8 mouse cellular contexts compared by ENCODE assay signal in genomic region chr5:143548922-143549321, GRCm38 (mm10). TPM values are rescaled to one million over a fixed set of nuclear protein-coding genes. Genes with fewer than 3 reads are reported as not detected.
A peak's percentile ranks its signal among the peaks of the same experiment; 100 is the strongest.
DNase-seq lines count a peak whose midpoint lies in the region; ATAC-seq and TF ChIP-seq lines count a peak whose summit lies in the region.
"Not testable (repeated sequence)": the region's sequence is repeated elsewhere in the genome, so short reads cannot be mapped to it uniquely, and the experiment has no call there.

No protein-coding gene starts in this region.

- TF ChIP-seq POLR2A in lung, adult 2 months (IDR thresholded peaks at IDR 0.05; ENCODE audit: borderline replicate concordance, extremely low read depth, low read depth, low read length) = not testable (repeated sequence)

- H3K9ac ChIP-seq in forebrain, embryonic 12.5 days = peak overlapping the region; percentile 87
- peak overlapping the region; percentile 89 for H3K9ac ChIP-seq in hindbrain, embryonic 12.5 days
- H3K9ac ChIP-seq in stomach, embryonic 16.5 days (ENCODE audit: low read length) = peak overlapping the region; percentile 84

- H3K4me1 ChIP-seq in forebrain, embryonic 12.5 days = peaks cover 22% of the 10 kb centered on the region
- H3K4me1 ChIP-seq in hindbrain, embryonic 12.5 days = peaks cover 27% of the 10 kb centered on the region
- H3K4me1 ChIP-seq in lung, adult 2 months (ENCODE audit: control insufficient read depth, insufficient read depth, low read length) = not testable (repeated sequence)
- H3K4me1 ChIP-seq in stomach, embryonic 16.5 days (ENCODE audit: control insufficient read depth, insufficient read depth, low read length) = peaks cover 11% of the 10 kb centered on the region

- H3K4me3 ChIP-seq in forebrain, embryonic 12.5 days (replicated peaks) = peak overlapping the region; percentile 75
- H3K4me3 ChIP-seq in hindbrain, embryonic 12.5 days = peak overlapping the region; percentile 81
- H3K4me3 ChIP-seq in layer of hippocampus, adult 2 months = peak overlapping the region; percentile 91
- H3K4me3 ChIP-seq in lung, adult 2 months (replicated peaks; ENCODE audit: extremely low read depth, low read depth, low read length) = peak overlapping the region; percentile 58
- peak overlapping the region; percentile 68 for H3K4me3 ChIP-seq in stomach, embryonic 16.5 days (replicated peaks; ENCODE audit: low read length)

- not testable (repeated sequence) for H3K27me3 ChIP-seq in forebrain, embryonic 12.5 days; hindbrain, embryonic 12.5 days; stomach, embryonic 16.5 days (ENCODE audit: control insufficient read depth, insufficient read depth, low read length)

- peak; percentile 47 for ATAC-seq in forebrain, embryonic 12.5 days (ENCODE audit: low FRiP score)
- ATAC-seq in hindbrain, embryonic 12.5 days (ENCODE audit: low FRiP score) = peak; percentile 66
- 0 out of 2 replicates have a peak, but pooled peaks have one; percentile 19 for ATAC-seq in stomach, embryonic 16.5 days (ENCODE audit: insufficient read depth, low FRiP score)

- 0% methylated on average over 15 of the region's 28 CpGs for WGBS in forebrain, embryonic 12.5 days
- WGBS in hindbrain, embryonic 12.5 days = under 1% methylated on average over 28 of the region's 28 CpGs
- under 1% methylated on average over 23 of the region's 28 CpGs for WGBS in lung, adult 2 months
- WGBS in stomach, embryonic 16.5 days = under 1% methylated on average over 26 of the region's 28 CpGs

- not testable (repeated sequence) for H3K36me3 ChIP-seq in forebrain, embryonic 12.5 days (replicated peaks); hindbrain, embryonic 12.5 days; stomach, embryonic 16.5 days (ENCODE audit: control insufficient read depth, insufficient read depth, low read length)

- H3K9me3 ChIP-seq in forebrain, embryonic 12.5 days; hindbrain, embryonic 12.5 days (replicated peaks); stomach, embryonic 16.5 days (replicated peaks; ENCODE audit: control insufficient read depth, low read length): not testable (repeated sequence)

- H3K4me2 ChIP-seq in forebrain, embryonic 12.5 days = peak overlapping the region; percentile 88
- peak overlapping the region; percentile 87 for H3K4me2 ChIP-seq in hindbrain, embryonic 12.5 days (replicated peaks)
- peak overlapping the region; percentile 99 for H3K4me2 ChIP-seq in stomach, embryonic 16.5 days (ENCODE audit: low read depth, low read length)

- not testable (repeated sequence) for TF ChIP-seq CTCF in layer of hippocampus, adult 2 months (conservative IDR thresholded peaks at IDR 0.05); lung, adult 2 months (IDR thresholded peaks at IDR 0.05; ENCODE audit: insufficient read depth, low read length)

- peak overlapping the region; percentile 71 for H3K27ac ChIP-seq in forebrain, embryonic 12.5 days
- H3K27ac ChIP-seq in hindbrain, embryonic 12.5 days = peak overlapping the region; percentile 85
- peak overlapping the region; percentile 95 for H3K27ac ChIP-seq in layer of hippocampus, adult 2 months
- H3K27ac ChIP-seq in stomach, embryonic 16.5 days (ENCODE audit: low read length) = peak overlapping the region; percentile 46; the same call in 1 of the 2 replicates

- DNase-seq in CD4-positive helper T cell, adult 2 months (ENCODE audit: low read depth, low spot score) = peak; percentile 33
- DNase-seq in cerebellum, adult 11-12 months = peak; percentile 58
- not testable (repeated sequence) for DNase-seq in layer of hippocampus, adult 2 months (ENCODE audit: low spot score in 2 of 2); lung, adult 2 months
- peak; percentile 44 for DNase-seq in naive thymus-derived CD4-positive, alpha-beta T cell, adult 2 months (ENCODE audit: low read depth)

RNA-seq across cellular contexts. Expression of gene Rac1, which starts 21.1 kb away (rescaled TPM):
- polyA plus RNA-seq in forebrain, embryonic 12.5 days (2016; fragmentation: Nextera tagmentation; extraction: Ambion mirVana) = 377 and 395 TPM in 2 replicates
- 411 and 449 TPM in 2 replicates for polyA plus RNA-seq in hindbrain, embryonic 12.5 days (2016; fragmentation: Nextera tagmentation; extraction: Ambion mirVana)
- total RNA-seq in layer of hippocampus, adult 2 months (2021) = 100 to 1,000 TPM; 393 to 396 TPM
- polyA plus RNA-seq in lung, adult 2 months (2012; rRNA removed) = 228 and 400 TPM in 2 replicates
- 195 and 223 TPM in 2 replicates for polyA plus RNA-seq in stomach, embryonic 16.5 days (2015; fragmentation: Nextera tagmentation; extraction: Ambion mirVana)
